Mouse (Mus musculus): ENCODE results near the gene Nol11.

Nol11 gene

GRCm38 (mm10) chr11:107188565-107189552, at the start of gene Nol11:
Nol11 (minus strand) TSS chr11:107189381.
- POLR2A ChIA-PET, result interaction anchor here (0.6 to 2.4 kb wide), 32 partner anchors 11 to 913 kb away, joined by 3 to 13 read pairs (median 4); partner anchors contain the start of genes Cep95 (in 1 of the 4), Ddx5 (in 1 of the 4), Helz (in 1 of the 4) and Kpna2 (in 1 of the 4)
- CTCF ChIA-PET, result interaction anchor here (0.6 to 2.1 kb wide), 20 partner anchors 11 to 664 kb away, joined by 3 to 12 read pairs (median 4); partner anchors contain the start of gene Psmd12 (in 1 of the 4)

GRCm38 (mm10) chr11:107238506-107238905, 49.3 kb upstream of the Nol11 start:
- POLR2A ChIA-PET, result interaction anchor here in 3 of 4 experiments (0.5 to 1.9 kb wide), 5 partner anchors 11 to 338 kb away, joined by 3 to 5 read pairs (median 4); no protein-coding TSS in a partner anchor
- CTCF ChIA-PET, result interaction anchor here in 2 of 4 experiments (1.2 to 1.6 kb wide), 3 partner anchors 13 to 38 kb away, joined by 3 to 4 read pairs (median 3); no protein-coding TSS in a partner anchor

GRCm38 (mm10) chr11:107237532-107237931, 48.4 kb upstream of the Nol11 start:
- CTCF ChIA-PET, result interaction anchor here in 2 of 4 experiments (0.6 to 1.6 kb wide), 2 partner anchors 13 to 39 kb away, joined by 3 to 4 read pairs; no protein-coding TSS in a partner anchor
- POLR2A ChIA-PET, result interaction anchor here in 2 of 4 experiments (1.1 to 1.8 kb wide), 3 partner anchors 12 to 43 kb away, joined by 3 to 4 read pairs (median 4); no protein-coding TSS in a partner anchor

- ChIA-PET CTCF (no interaction called here), POLR2A (interaction anchor here in 1 of 4 experiments (1.5 kb wide), 1 partner anchor 12 kb away, joined by 5 read pairs; no protein-coding TSS in a partner anchor)
Observed at GRCm38 (mm10) chr11:107233252-107233890, 44.2 kb upstream of the Nol11 start.

GRCm38 (mm10) chr11:107230128-107230527, 40.9 kb upstream of the Nol11 start:
- ChIA-PET CTCF (interaction anchor here in 1 of 4 experiments (0.6 kb wide), 1 partner anchor 41 kb away, joined by 9 read pairs; the partner anchor contains the start of gene Nol11), POLR2A (interaction anchor here in 1 of 4 experiments (0.5 to 0.9 kb wide), 3 partner anchors 35 to 91 kb away, joined by 3 to 5 read pairs (median 3); no protein-coding TSS in a partner anchor)

- ChIA-PET POLR2A (no interaction called here), CTCF (no interaction called here)
Observed at GRCm38 (mm10) chr11:107226431-107226830, 37.2 kb upstream of the Nol11 start.

GRCm38 (mm10) chr11:107226013-107226412, 36.8 kb upstream of the Nol11 start:
- POLR2A ChIA-PET, result no interaction called here
- CTCF ChIA-PET, result no interaction called here

- POLR2A ChIA-PET, result interaction anchor here in 2 of 4 experiments (0.6 to 0.7 kb wide), 2 partner anchors 11 to 16 kb away, joined by 3 read pairs; no protein-coding TSS in a partner anchor
- CTCF ChIA-PET, result interaction anchor here in 1 of 4 experiments (0.6 kb wide), 1 partner anchor 60 kb away, joined by 5 read pairs; no protein-coding TSS in a partner anchor
Observed at GRCm38 (mm10) chr11:107225301-107225700, 36.1 kb upstream of the Nol11 start.

- CTCF ChIA-PET, result no interaction called here
- POLR2A ChIA-PET, result interaction anchor here in 1 of 4 experiments (1.2 kb wide), 1 partner anchor 28 kb away, joined by 3 read pairs; no protein-coding TSS in a partner anchor
Observed at GRCm38 (mm10) chr11:107223667-107224214, 34.6 kb upstream of the Nol11 start.

- POLR2A ChIA-PET, result interaction anchor here in 1 of 4 experiments (1.2 kb wide), 1 partner anchor 29 kb away, joined by 3 read pairs; no protein-coding TSS in a partner anchor
- CTCF ChIA-PET, result no interaction called here
Observed at GRCm38 (mm10) chr11:107223169-107223561, 34.0 kb upstream of the Nol11 start.

- POLR2A ChIA-PET, result interaction anchor here in 2 of 4 experiments (0.5 to 2.1 kb wide), 5 partner anchors 8 to 29 kb away, joined by 3 to 5 read pairs (median 3); no protein-coding TSS in a partner anchor
- CTCF ChIA-PET, result interaction anchor here in 1 of 4 experiments (0.6 kb wide), 1 partner anchor 20 kb away, joined by 3 read pairs; no protein-coding TSS in a partner anchor
Observed at GRCm38 (mm10) chr11:107222531-107223168, 33.5 kb upstream of the Nol11 start.

GRCm38 (mm10) chr11:107215111-107215510, 25.9 kb upstream of the Nol11 start:
- CTCF ChIA-PET, result interaction anchor here in 1 of 4 experiments (0.6 kb wide), 2 partner anchors 171 to 255 kb away, joined by 3 read pairs; no protein-coding TSS in a partner anchor
- POLR2A ChIA-PET, result interaction anchor here (0.5 to 1.3 kb wide), 6 partner anchors 21 to 427 kb away, joined by 3 to 6 read pairs (median 3); no protein-coding TSS in a partner anchor

GRCm38 (mm10) chr11:107213745-107214144, 24.6 kb upstream of the Nol11 start:
- ChIA-PET POLR2A (interaction anchor here in 1 of 4 experiments (1.1 to 1.3 kb wide), 2 partner anchors 37 to 77 kb away, joined by 3 read pairs; no protein-coding TSS in a partner anchor), CTCF (no interaction called here)

GRCm38 (mm10) chr11:107209818-107210217, 20.6 kb upstream of the Nol11 start:
- CTCF ChIA-PET, result no interaction called here

GRCm38 (mm10) chr11:107201773-107202172, 12.6 kb upstream of the Nol11 start:
- CTCF ChIA-PET, result interaction anchor here in 2 of 4 experiments (0.6 to 0.7 kb wide), 2 partner anchors 262 to 1591 kb away, joined by 3 to 8 read pairs; no protein-coding TSS in a partner anchor
- POLR2A ChIA-PET, result interaction anchor here in 1 of 4 experiments (1.6 kb wide), 1 partner anchor 13 kb away, joined by 8 read pairs; the partner anchor contains the start of gene Nol11

More at GRCm38 (mm10) chr11:107209818-107210217, 20.6 kb upstream of the Nol11 start:
- POLR2A ChIA-PET, result interaction anchor here in 2 of 4 experiments (0.6 to 1.8 kb wide), 4 partner anchors 9 to 24 kb away, joined by 3 to 5 read pairs (median 3); no protein-coding TSS in a partner anchor

GRCm38 (mm10) chr11:107199281-107199680, 10.1 kb upstream of the Nol11 start:
- POLR2A ChIA-PET, result interaction anchor here in 1 of 4 experiments (1.1 kb wide), 1 partner anchor 11 kb away, joined by 4 read pairs; no protein-coding TSS in a partner anchor
- CTCF ChIA-PET, result interaction anchor here in 1 of 4 experiments (0.6 to 0.7 kb wide), 2 partner anchors 10 to 11 kb away, joined by 3 to 4 read pairs; partner anchors contain the start of gene Nol11

- ChIA-PET CTCF (interaction anchor here (0.5 to 0.8 kb wide), 4 partner anchors 9 to 600 kb away, joined by 3 to 4 read pairs (median 4); no protein-coding TSS in a partner anchor), POLR2A (interaction anchor here in 2 of 4 experiments (1.0 to 1.8 kb wide), 8 partner anchors 9 to 58 kb away, joined by 3 to 4 read pairs (median 4); no protein-coding TSS in a partner anchor)
Observed at GRCm38 (mm10) chr11:107195334-107195733, 6.2 kb upstream of the Nol11 start.

Measured in embryonic stem cell, embryonic (primary cell).